9 mouse cellular contexts compared by ENCODE assay signal in the genomic region with DNA sequence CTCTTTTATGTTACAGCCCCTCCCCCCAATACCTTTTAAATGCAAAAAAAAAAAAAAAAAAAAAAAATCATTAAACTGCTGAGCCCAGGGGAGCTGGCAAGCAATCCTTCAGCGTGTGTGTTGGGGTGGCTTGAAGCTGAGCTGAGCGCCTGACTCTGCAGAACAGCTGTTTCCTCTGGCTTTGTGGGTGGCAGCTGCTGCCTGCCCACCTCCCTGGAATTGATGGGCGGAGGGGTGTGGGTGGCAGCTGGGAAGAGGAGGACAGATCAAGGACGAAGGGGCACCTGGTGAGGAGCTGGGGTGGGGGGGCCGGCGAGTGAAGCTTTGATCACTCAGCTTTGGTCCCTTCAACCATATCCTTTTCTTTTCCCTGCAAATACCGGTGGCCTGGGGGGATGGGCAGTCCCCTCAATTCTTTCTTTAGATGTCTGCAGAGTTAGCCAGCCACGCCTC. TPM values are rescaled to one million over a fixed set of nuclear protein-coding genes. Genes with fewer than 3 reads are reported as not detected.
DNase-seq lines count a peak whose midpoint lies in the region; ATAC-seq and TF ChIP-seq lines count a peak whose summit lies in the region.
"Had no signal": no experiment of that assay in that cellular context is flagged by ENCODE, and none has a peak within 500 bp of the region (broad histone marks: within the 10 kb centered on the region; RNA-seq: fewer than 3 reads in every experiment).

No protein-coding gene starts in this region.

- no peaks in the 10 kb centered on the region for H3K27me3 ChIP-seq in megakaryocyte, embryonic 14.5 days (replicated peaks)
- no peaks in the 10 kb centered on the region for H3K27me3 ChIP-seq in limb, embryonic 14.5 days (ENCODE audit: control insufficient read depth, insufficient read depth, low read length)

- H3K36me3 ChIP-seq in megakaryocyte, embryonic 14.5 days (replicated peaks; ENCODE audit: low read length), result peaks cover 59% of the 10 kb centered on the region
- no peaks in the 10 kb centered on the region for H3K36me3 ChIP-seq in limb, embryonic 14.5 days (ENCODE audit: control insufficient read depth, insufficient read depth, low read length)

- no peaks in the 10 kb centered on the region for H3K9me3 ChIP-seq in megakaryocyte, embryonic 14.5 days
- H3K9me3 ChIP-seq in limb, embryonic 14.5 days (ENCODE audit: control insufficient read depth, low read length), result no peaks in the 10 kb centered on the region

- H3K27ac ChIP-seq in limb, embryonic 14.5 days (replicated peaks; ENCODE audit: low read depth, low read length), result 0 out of 2 replicates have a peak overlapping the region, but pooled peaks have one; percentile 14

- H3K4me3 ChIP-seq in megakaryocyte, embryonic 14.5 days (replicated peaks), result peak overlapping the region; percentile 84
- no peak overlapping the region for H3K4me3 ChIP-seq in limb, embryonic 14.5 days (replicated peaks; ENCODE audit: low read length)

- peaks cover 89% of the 10 kb centered on the region for H3K4me1 ChIP-seq in megakaryocyte, embryonic 14.5 days
- H3K4me1 ChIP-seq in limb, embryonic 14.5 days (ENCODE audit: control insufficient read depth, insufficient read depth, low read length), result peaks cover 30% of the 10 kb centered on the region

- ATAC-seq in frontal cortex, adult (ENCODE audit: low TSS enrichment), result 0 out of 2 replicates have a peak, but pooled peaks have one; percentile 14
- ATAC-seq in megakaryocyte, adult 5-6 weeks (ENCODE audit: poor library complexity, severe bottlenecking), result no peak
- peak; percentile 77 for ATAC-seq in limb, embryonic 14.5 days (ENCODE audit: low FRiP score, low read depth)

- no peak overlapping the region for H3K9ac ChIP-seq in limb, embryonic 14.5 days (ENCODE audit: low read depth, low read length, severe bottlenecking)

- 0% methylated on average over 8 of the region's 8 CpGs for WGBS in limb, embryonic 14.5 days

- peak overlapping the region; percentile 30 for H3K4me2 ChIP-seq in limb, embryonic 14.5 days (replicated peaks; ENCODE audit: low read depth, low read length, severe bottlenecking)

- no peak for DNase-seq in frontal cortex, adult 2 months (ENCODE audit: extremely low spot score in 1 of 2, low spot score in 1 of 2)
- no peak for DNase-seq in limb, embryonic 14.5 days (ENCODE audit: low spot score)
- DNase-seq in thymus, postnatal 4 days, result peak; percentile 74
- no peak for DNase-seq in spleen, postnatal 4 days (ENCODE audit: low spot score in 2 of 2)
- no peak for DNase-seq in cerebellum, postnatal 4 days (ENCODE audit: low spot score in 2 of 2)
- DNase-seq: B cell, adult 2 months had no signal

- no peak for TF ChIP-seq POLR2A in limb, embryonic 14.5 days (IDR thresholded peaks at IDR 0.05; ENCODE audit: borderline replicate concordance, extremely low read depth, insufficient read depth, insufficient read length)

RNA-seq across cellular contexts. Expression of a gene that starts 24.3 kb away (rescaled TPM):
- 135 and 141 TPM in 2 replicates for polyA plus RNA-seq in frontal cortex, adult 2 months (2012; rRNA removed)
- 27.5 and 103 TPM in 2 replicates for polyA plus RNA-seq in megakaryocyte, embryonic 14.5 days (2012; ENCODE audit: insufficient read depth, low replicate concordance)
- 317 and 383 TPM in 2 replicates for total RNA-seq in megakaryocyte, adult 5-6 weeks (2015)
- 479 and 534 TPM in 2 replicates for total RNA-seq in megakaryocyte, adult 5-6 weeks (2017)
- 385 and 390 TPM in 2 replicates for polyA plus RNA-seq in limb, embryonic 14.5 days (2012; rRNA removed)
- polyA plus RNA-seq in limb, embryonic 14.5 days (2014; fragmentation: Nextera tagmentation; extraction: Ambion mirVana), result 561 and 596 TPM in 2 replicates

RNA-seq across cellular contexts. Expression of a gene that starts 34.1 kb away (rescaled TPM):
- polyA plus RNA-seq in frontal cortex, adult 2 months (2012; rRNA removed), result 37.7 and 55.8 TPM in 2 replicates
- polyA plus RNA-seq in megakaryocyte, embryonic 14.5 days (2012; ENCODE audit: insufficient read depth, low replicate concordance), result 228 and 253 TPM in 2 replicates
- 19.9 and 22.6 TPM in 2 replicates for total RNA-seq in megakaryocyte, adult 5-6 weeks (2015)
- 3.7 and 5.8 TPM in 2 replicates for total RNA-seq in megakaryocyte, adult 5-6 weeks (2017)
- 61.6 and 63.6 TPM in 2 replicates for polyA plus RNA-seq in limb, embryonic 14.5 days (2012; rRNA removed)
- polyA plus RNA-seq in limb, embryonic 14.5 days (2014; fragmentation: Nextera tagmentation; extraction: Ambion mirVana), result 114 and 164 TPM in 2 replicates

RNA-seq across cellular contexts. Expression of a gene that starts 48.9 kb away (rescaled TPM):
- 80.7 and 86.2 TPM in 2 replicates for polyA plus RNA-seq in frontal cortex, adult 2 months (2012; rRNA removed)
- 32.2 and 64.5 TPM in 2 replicates for polyA plus RNA-seq in megakaryocyte, embryonic 14.5 days (2012; ENCODE audit: insufficient read depth, low replicate concordance)
- total RNA-seq in megakaryocyte, adult 5-6 weeks (2015), result 312 and 327 TPM in 2 replicates
- total RNA-seq in megakaryocyte, adult 5-6 weeks (2017), result 237 and 269 TPM in 2 replicates
- 115 TPM in 2 replicates for polyA plus RNA-seq in limb, embryonic 14.5 days (2012; rRNA removed)
- polyA plus RNA-seq in limb, embryonic 14.5 days (2014; fragmentation: Nextera tagmentation; extraction: Ambion mirVana), result 86.6 and 99.3 TPM in 2 replicates

RNA-seq across cellular contexts. Expression of a gene that starts 57.2 kb away (rescaled TPM):
- polyA plus RNA-seq in frontal cortex, adult 2 months (2012; rRNA removed), result 0.08 and 0.19 TPM in 2 replicates
- 3.4 and 22.3 TPM in 2 replicates for polyA plus RNA-seq in megakaryocyte, embryonic 14.5 days (2012; ENCODE audit: insufficient read depth, low replicate concordance)
- 52.2 and 62.4 TPM in 2 replicates for total RNA-seq in megakaryocyte, adult 5-6 weeks (2015)
- total RNA-seq in megakaryocyte, adult 5-6 weeks (2017), result 104 and 105 TPM in 2 replicates
- polyA plus RNA-seq in limb, embryonic 14.5 days (2012; rRNA removed), result 2.4 and 2.8 TPM in 2 replicates
- 1.4 and 1.5 TPM in 2 replicates for polyA plus RNA-seq in limb, embryonic 14.5 days (2014; fragmentation: Nextera tagmentation; extraction: Ambion mirVana)
